Mouse (Mus musculus): ENCODE data around the gene Fam107b.

DNA sequence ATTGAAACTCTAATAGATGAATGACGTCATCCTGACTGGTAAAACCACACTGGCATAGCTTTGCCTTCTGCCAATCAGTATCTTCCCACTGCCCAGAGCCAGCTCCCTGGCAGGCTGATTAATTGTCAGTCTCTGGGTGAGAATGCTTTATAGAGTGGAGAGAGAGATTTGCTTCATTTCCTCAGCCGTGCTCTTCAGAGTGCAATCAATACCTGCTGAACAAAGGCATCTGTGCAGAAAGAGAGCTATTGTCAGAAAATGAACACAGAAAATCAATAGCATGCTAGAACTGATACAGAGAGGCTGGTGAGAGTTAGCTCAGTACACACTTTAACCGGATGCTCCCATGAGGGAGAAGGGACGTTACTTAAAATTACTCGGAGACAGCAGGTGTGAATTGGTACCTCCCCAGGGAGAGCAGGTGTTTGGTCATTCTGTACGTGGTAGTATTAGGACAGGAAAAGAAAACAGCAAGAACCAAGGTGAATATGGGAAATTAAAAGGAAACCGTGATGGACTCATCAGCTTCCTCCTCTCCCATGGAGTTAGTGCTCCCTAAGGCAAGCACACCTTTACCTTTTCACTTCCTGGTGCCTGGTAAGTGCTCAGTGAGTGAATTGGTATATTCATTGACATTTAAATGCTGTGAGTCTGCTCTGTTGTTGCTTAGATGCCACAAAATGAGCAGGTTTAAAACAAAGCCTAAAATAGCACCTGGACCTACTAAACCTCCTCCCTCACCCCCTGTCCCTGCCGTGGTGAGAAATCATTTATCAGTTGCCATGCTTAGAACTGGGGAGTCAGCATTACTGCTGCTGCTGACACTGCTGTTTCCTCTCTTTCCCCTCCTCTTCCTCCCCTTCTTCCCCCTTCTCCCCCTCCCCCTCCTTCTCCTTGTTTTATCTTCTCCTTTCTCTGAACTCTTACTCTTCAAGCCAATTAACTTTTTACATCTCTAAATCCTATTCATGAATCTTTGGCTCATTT lies 38.9 kb downstream of the Fam107b start:
- no peak for TF ChIP-seq EP300 (IDR thresholded peaks at IDR 0.05)
- no peak for TF ChIP-seq CTCF (IDR thresholded peaks at IDR 0.05)

All from lung, postnatal 0 days (tissue).